Mouse (Mus musculus) C2C12 (cell line): ENCODE measurements around the gene Gm20388. TPM values are rescaled to one million over a fixed set of nuclear protein-coding genes. Genes with fewer than 3 reads are reported as not detected.

Experiments
- H3K27me3 ChIP-seq: one replicate; pipeline ENCODE4 v1.6.1; 2011; ENCODE audit not compliant: control insufficient read depth, insufficient read depth, insufficient read length
- H3K36me3 ChIP-seq: one replicate; pipeline ENCODE4 v1.6.1; 2011; ENCODE audit not compliant: control insufficient read depth, insufficient read depth
- H3K4me3 ChIP-seq: one replicate; pipeline ENCODE4 v1.5.1; 2011; ENCODE audit warnings: mild to moderate bottlenecking, control low read depth; ENCODE audit not compliant: poor library complexity, insufficient read depth, severe bottlenecking
- H3K79me2 ChIP-seq: one replicate; pipeline ENCODE4 v1.6.1; 2011; ENCODE audit not compliant: control insufficient read depth, insufficient read depth
- H3K79me3 ChIP-seq: one replicate; pipeline ENCODE4 v1.6.1; 2011; ENCODE audit warnings: low read depth, control low read depth
- H3ac ChIP-seq: one replicate; pipeline ENCODE3; 2011; ENCODE audit warnings: low read depth; ENCODE audit not compliant: control insufficient read depth, insufficient read length
- CEBPB ChIP-seq: IDR thresholded peaks from one replicate; pipeline ENCODE4 v1.6.1; 2011; ENCODE audit warnings: low read depth, mild to moderate bottlenecking, control low read depth, moderate library complexity
- CTCF ChIP-seq: IDR thresholded peaks from one replicate; pipeline ENCODE4 v1.5.1; 2011; ENCODE audit not compliant: control insufficient read depth, insufficient read depth, insufficient read length
- FOSL1 ChIP-seq: IDR thresholded peaks from one replicate; pipeline ENCODE4 v1.8.0; 2011; ENCODE audit warnings: mild to moderate bottlenecking, low read length; ENCODE audit not compliant: poor library complexity, insufficient read depth, severe bottlenecking
- MAX ChIP-seq: IDR thresholded peaks from one replicate; pipeline ENCODE4 v1.6.1; 2011; ENCODE audit warnings: mild to moderate bottlenecking, control low read depth
- MYOD1 ChIP-seq: IDR thresholded peaks from one replicate; pipeline ENCODE4 v1.6.1; 2011; ENCODE audit warnings: low read depth; ENCODE audit not compliant: control insufficient read depth, insufficient read length
- MYOG ChIP-seq: IDR thresholded peaks from one replicate; pipeline ENCODE4 v1.6.1; 2011; ENCODE audit not compliant: control insufficient read depth, insufficient read length; ENCODE audit errors: extremely low read depth
- USF1 ChIP-seq: IDR thresholded peaks from one replicate; pipeline ENCODE4 v1.6.1; 2011; ENCODE audit warnings: low read depth, mild to moderate bottlenecking, control low read depth, moderate library complexity
- polyA plus RNA-seq: library from polyadenylated mRNA; unstranded; fragments of >200 nt; fragmentation: generic; extraction: Trizol; gene quantifications from one replicate; pipeline ENCODE4 v1.2.1, GENCODE M21; 2012; ENCODE audit warnings: missing spikeins

The Gm20388 gene
- polyA plus RNA-seq, 1 experiment: 15.0 TPM

GRCm38 (mm10) chr8:120162404-120162752 is 251.7 kb downstream of the Gm20388 start:
- peaks cover 12% of the 10 kb centered on the region for H3K27me3 ChIP-seq
- no peak overlapping the region for H3ac ChIP-seq
- H3K79me3 ChIP-seq: no peaks in the 10 kb centered on the region
- H3K36me3 ChIP-seq: no peaks in the 10 kb centered on the region
- TF ChIP-seq CTCF: no peak
- no peak for TF ChIP-seq CEBPB
- TF ChIP-seq USF1: no peak
- no peak for TF ChIP-seq MYOD1
- TF ChIP-seq FOSL1: no peak
- no peak for TF ChIP-seq MAX
- no peak for TF ChIP-seq MYOG
- H3K4me3 ChIP-seq: no peak overlapping the region
- no peaks in the 10 kb centered on the region for H3K79me2 ChIP-seq

- peaks cover 12% of the 10 kb centered on the region for H3K27me3 ChIP-seq
- TF ChIP-seq CTCF: no peak
- TF ChIP-seq MYOG: no peak
- TF ChIP-seq MYOD1: no peak
- TF ChIP-seq MAX: no peak
- TF ChIP-seq CEBPB: no peak
- no peak for TF ChIP-seq FOSL1
- no peak for TF ChIP-seq USF1
- H3K79me3 ChIP-seq: no peaks in the 10 kb centered on the region
- H3ac ChIP-seq: no peak overlapping the region
- no peak overlapping the region for H3K4me3 ChIP-seq
- H3K79me2 ChIP-seq: no peaks in the 10 kb centered on the region
- H3K36me3 ChIP-seq: no peaks in the 10 kb centered on the region
These were observed 252.7 kb downstream of the Gm20388 start for GRCm38 (mm10) chr8:120163376-120163775.

- no peaks in the 10 kb centered on the region for H3K36me3 ChIP-seq
- no peak overlapping the region for H3ac ChIP-seq
- no peak for TF ChIP-seq MYOD1
- TF ChIP-seq FOSL1: no peak
- TF ChIP-seq MAX: no peak
- no peak for TF ChIP-seq MYOG
- TF ChIP-seq CEBPB: no peak
- no peak for TF ChIP-seq USF1
- TF ChIP-seq CTCF: no peak
- no peaks in the 10 kb centered on the region for H3K79me2 ChIP-seq
- no peak overlapping the region for H3K4me3 ChIP-seq
- peaks cover 12% of the 10 kb centered on the region for H3K27me3 ChIP-seq
- no peaks in the 10 kb centered on the region for H3K79me3 ChIP-seq
These were observed 253.4 kb downstream of the Gm20388 start for GRCm38 (mm10) chr8:120164026-120164425.

GRCm38 (mm10) chr8:120167136-120167535 is 256.5 kb downstream of the Gm20388 start:
- Histone ChIP-seq H3K79me3 (no peaks in the 10 kb centered on the region), H3ac (no peak overlapping the region), H3K27me3 (peaks cover 12% of the 10 kb centered on the region), H3K4me3 (no peak overlapping the region), H3K79me2 (no peaks in the 10 kb centered on the region), H3K36me3 (no peaks in the 10 kb centered on the region)
- TF ChIP-seq CTCF (no peak), MAX (no peak), CEBPB (no peak), MYOG (no peak)

- Histone ChIP-seq H3K36me3 (no peaks in the 10 kb centered on the region), H3K79me2 (no peaks in the 10 kb centered on the region), H3ac (no peak overlapping the region), H3K27me3 (peaks cover 12% of the 10 kb centered on the region), H3K4me3 (no peak overlapping the region), H3K79me3 (no peaks in the 10 kb centered on the region)
- TF ChIP-seq USF1: no peak
These were observed 257.2 kb downstream of the Gm20388 start for GRCm38 (mm10) chr8:120167821-120168220.

- Histone ChIP-seq H3K4me3 (no peak overlapping the region), H3ac (no peak overlapping the region), H3K79me3 (no peaks in the 10 kb centered on the region), H3K36me3 (no peaks in the 10 kb centered on the region), H3K79me2 (no peaks in the 10 kb centered on the region), H3K27me3 (peaks cover 12% of the 10 kb centered on the region)
- TF ChIP-seq USF1 (no peak), MYOD1 (no peak), FOSL1 (no peak), MAX (no peak), CEBPB (no peak), MYOG (no peak), CTCF (no peak)
These were observed 258.5 kb downstream of the Gm20388 start for GRCm38 (mm10) chr8:120169119-120169518.
